Comparison of ENCODE assay signal across 20 mouse cellular contexts in the genomic region with DNA sequence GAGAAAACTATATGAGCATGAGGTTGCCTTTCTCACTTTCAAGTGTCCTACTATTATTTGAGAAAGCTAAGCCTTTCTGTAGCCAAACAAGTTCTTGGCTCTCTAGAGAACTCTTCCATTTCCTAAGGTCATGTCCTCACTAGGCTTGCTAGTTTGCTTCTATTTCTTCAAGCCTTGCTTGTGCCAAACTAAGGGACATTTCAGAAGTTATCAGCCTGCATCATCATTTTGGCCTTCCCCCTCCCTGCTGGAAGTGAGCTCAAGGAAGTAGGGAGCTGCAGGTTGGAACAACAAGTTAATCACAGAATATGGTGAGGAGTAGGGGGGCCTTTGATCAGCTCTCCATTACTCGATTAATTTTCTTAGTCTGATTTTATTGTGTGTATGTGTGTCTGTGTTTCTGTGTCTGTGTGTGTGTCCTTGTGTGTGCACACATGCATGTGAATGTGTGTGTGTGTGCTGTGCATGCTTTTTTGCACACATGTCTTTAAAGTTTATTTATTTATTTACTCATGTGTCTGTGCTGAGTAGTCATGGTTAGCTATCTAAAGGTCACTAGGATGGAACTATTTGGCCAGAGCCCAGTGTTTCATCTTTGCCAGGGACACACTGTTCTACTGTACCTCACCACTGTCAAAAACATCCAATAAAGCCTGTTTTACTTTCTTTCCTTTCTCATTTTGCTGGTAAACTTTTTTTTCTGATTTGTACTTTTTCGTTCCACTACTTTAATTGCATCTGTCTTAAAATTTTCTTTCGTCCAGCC.
DNase-seq lines count a peak whose midpoint lies in the region; ATAC-seq and TF ChIP-seq lines count a peak whose summit lies in the region.
"Had no signal": no experiment of that assay in that cellular context is flagged by ENCODE, and none has a peak within 500 bp of the region (broad histone marks: within the 10 kb centered on the region; RNA-seq: fewer than 3 reads in every experiment).

No protein-coding gene starts in this region.

- intact Hi-C loops in gastrocnemius, adult 2 months (cut with DNase I): no loop called here

- WGBS in hindbrain, embryonic 11.5 days: 84% methylated on average over 3 of the region's 3 CpGs

- no peaks in the 10 kb centered on the region for H3K9me3 ChIP-seq in hindbrain, embryonic 11.5 days (ENCODE audit: control insufficient read depth, low read length)
- H3K9me3 ChIP-seq: embryonic facial prominence, embryonic 12.5 days; hindbrain, embryonic 15.5 days; limb, embryonic 12.5 days; liver, embryonic 15.5 days; megakaryocyte, embryonic 14.5 days; midbrain, embryonic 15.5 days; stomach, embryonic 15.5 days had no signal

- H3K36me3 ChIP-seq in hindbrain, embryonic 11.5 days (ENCODE audit: control insufficient read depth, insufficient read depth, low read length): no peaks in the 10 kb centered on the region
- H3K36me3 ChIP-seq: embryonic facial prominence, embryonic 12.5 days; hindbrain, embryonic 15.5 days; limb, embryonic 12.5 days; liver, embryonic 15.5 days; midbrain, embryonic 15.5 days; stomach, embryonic 15.5 days had no signal

- TF ChIP-seq CTCF in gastrocnemius, adult 2 months (IDR thresholded peaks at IDR 0.05): no peak

- no peaks in the 10 kb centered on the region for H3K27me3 ChIP-seq in hindbrain, embryonic 11.5 days (ENCODE audit: control insufficient read depth, insufficient read depth, low read length)
- H3K27me3 ChIP-seq: CH12.LX; embryonic facial prominence, embryonic 12.5 days; hindbrain, embryonic 15.5 days; limb, embryonic 12.5 days; liver, embryonic 15.5 days; midbrain, embryonic 15.5 days; stomach, embryonic 15.5 days had no signal

- no peak overlapping the region for H3K4me3 ChIP-seq in gastrocnemius, adult 2 months
- H3K4me3 ChIP-seq in hindbrain, embryonic 11.5 days (ENCODE audit: low read depth, low read length): no peak overlapping the region
- H3K4me3 ChIP-seq: embryonic facial prominence, embryonic 12.5 days; hindbrain, embryonic 15.5 days; limb, embryonic 12.5 days; liver, embryonic 15.5 days; megakaryocyte, embryonic 14.5 days; midbrain, embryonic 15.5 days; stomach, embryonic 15.5 days had no signal

- DNase-seq in gastrocnemius, adult 2 months: peak; percentile 67
- DNase-seq in gastrocnemius, postnatal 10 days: no peak
- peak; percentile 57 for DNase-seq in kidney, adult 18-20 months
- no peak for DNase-seq in kidney, postnatal 4 days
- DNase-seq in adrenal gland, postnatal 10 days: peak; percentile 44
- peak; percentile 61 for DNase-seq in skeletal muscle tissue, adult 2 months (ENCODE audit: low read depth, low spot score)
- no peak for DNase-seq in hindbrain, embryonic 11.5 days (ENCODE audit: low spot score)
- DNase-seq: cerebellum, adult 9-10 months; forebrain, postnatal 0 days; lung, postnatal 10 days; thymus, postnatal 14 days had no signal

- H3K4me1 ChIP-seq in hindbrain, embryonic 11.5 days (replicated peaks; ENCODE audit: control insufficient read depth, insufficient read depth, low read length): no peaks in the 10 kb centered on the region
- H3K4me1 ChIP-seq: embryonic facial prominence, embryonic 12.5 days; hindbrain, embryonic 15.5 days; limb, embryonic 12.5 days; liver, embryonic 15.5 days; megakaryocyte, embryonic 14.5 days; midbrain, embryonic 15.5 days; stomach, embryonic 15.5 days had no signal

- no peak overlapping the region for H3K9ac ChIP-seq in hindbrain, embryonic 11.5 days (ENCODE audit: low read depth, low read length)
- H3K9ac ChIP-seq: embryonic facial prominence, embryonic 12.5 days; forebrain, postnatal 0 days; hindbrain, embryonic 15.5 days; limb, embryonic 12.5 days; liver, embryonic 15.5 days; midbrain, embryonic 15.5 days; stomach, embryonic 15.5 days had no signal

- H3K27ac ChIP-seq in gastrocnemius, adult 2 months: 0 out of 2 replicates have a peak overlapping the region, but pooled peaks have one; percentile 6
- no peak overlapping the region for H3K27ac ChIP-seq in hindbrain, embryonic 11.5 days (ENCODE audit: low read depth, low read length)
- H3K27ac ChIP-seq: embryonic facial prominence, embryonic 12.5 days; hindbrain, embryonic 15.5 days; limb, embryonic 12.5 days; liver, embryonic 15.5 days; midbrain, embryonic 15.5 days; stomach, embryonic 15.5 days had no signal

- H3K4me2 ChIP-seq in hindbrain, embryonic 11.5 days (replicated peaks; ENCODE audit: low read depth, low read length): no peak overlapping the region
- H3K4me2 ChIP-seq: embryonic facial prominence, embryonic 12.5 days; hindbrain, embryonic 15.5 days; limb, embryonic 12.5 days; liver, embryonic 15.5 days; midbrain, embryonic 15.5 days; stomach, embryonic 15.5 days had no signal

- ATAC-seq in hindbrain, embryonic 11.5 days (ENCODE audit: low FRiP score): no peak
- ATAC-seq: forebrain, postnatal 0 days; intestine, embryonic 16.5 days; midbrain, embryonic 15.5 days had no signal

Comparison
In these comparisons a context has a peak if more than half of its experiments do, and no peak if none do; other contexts are left out.
1. DNase-seq: peak in gastrocnemius, adult 2 months (single experiment), kidney, adult 18-20 months (single experiment), adrenal gland, postnatal 10 days (single experiment) and skeletal muscle tissue, adult 2 months (single experiment); none in gastrocnemius, postnatal 10 days (single experiment), kidney, postnatal 4 days (0 of 2) and hindbrain, embryonic 11.5 days (single experiment).